Mouse (Mus musculus): ENCODE measurements around the gene Ugt1a9. TPM values are rescaled to one million over a fixed set of nuclear protein-coding genes. Genes with fewer than 3 reads are reported as not detected.

Gene Ugt1a9
- polyA plus RNA-seq, 1 experiment: not detected

- no peak for TF ChIP-seq GATA1 (IDR thresholded peaks at IDR 0.05; ENCODE audit: borderline replicate concordance, low read length)
- no peak for TF ChIP-seq FLI1 (IDR thresholded peaks at IDR 0.05; ENCODE audit: low read length)
- peaks cover 33% of the 10 kb centered on the region for H3K4me1 ChIP-seq
Measured at GRCm38 (mm10) chr1:88262961-88263360, 192.4 kb downstream of the Ugt1a9 start.

GRCm38 (mm10) chr1:88263778-88264177, 193.2 kb downstream of the Ugt1a9 start:
- H3K4me1 ChIP-seq: peaks cover 32% of the 10 kb centered on the region
- H3K4me3 ChIP-seq (replicated peaks): no peak overlapping the region
- H3K9me3 ChIP-seq: no peaks in the 10 kb centered on the region
- H3K36me3 ChIP-seq (replicated peaks; ENCODE audit: low read length): peaks cover 96% of the 10 kb centered on the region
- TF ChIP-seq GATA1 (IDR thresholded peaks at IDR 0.05; ENCODE audit: borderline replicate concordance, low read length) (no peak), FLI1 (IDR thresholded peaks at IDR 0.05; ENCODE audit: low read length) (no peak)
- no peaks in the 10 kb centered on the region for H3K27me3 ChIP-seq (replicated peaks)

More at GRCm38 (mm10) chr1:88262961-88263360, 192.4 kb downstream of the Ugt1a9 start:
- peaks cover 6% of the 10 kb centered on the region for H3K9me3 ChIP-seq
- H3K27me3 ChIP-seq (replicated peaks): no peaks in the 10 kb centered on the region
- no peak overlapping the region for H3K4me3 ChIP-seq (replicated peaks)
- peaks cover 88% of the 10 kb centered on the region for H3K36me3 ChIP-seq (replicated peaks; ENCODE audit: low read length)

- Histone ChIP-seq H3K9me3 (no peaks in the 10 kb centered on the region), H3K27me3 (replicated peaks) (no peaks in the 10 kb centered on the region), H3K36me3 (replicated peaks; ENCODE audit: low read length) (peaks cover 100% of the 10 kb centered on the region), H3K4me1 (peaks cover 27% of the 10 kb centered on the region), H3K4me3 (replicated peaks) (no peak overlapping the region)
- TF ChIP-seq FLI1 (IDR thresholded peaks at IDR 0.05; ENCODE audit: low read length) (no peak), GATA1 (IDR thresholded peaks at IDR 0.05; ENCODE audit: borderline replicate concordance, low read length) (no peak)
Measured at GRCm38 (mm10) chr1:88264237-88264868, 193.8 kb downstream of the Ugt1a9 start.

GRCm38 (mm10) chr1:88264869-88265240, 194.3 kb downstream of the Ugt1a9 start:
- H3K27me3 ChIP-seq (replicated peaks): no peaks in the 10 kb centered on the region
- peaks cover 22% of the 10 kb centered on the region for H3K4me1 ChIP-seq
- H3K36me3 ChIP-seq (replicated peaks; ENCODE audit: low read length): peaks cover 100% of the 10 kb centered on the region
- H3K4me3 ChIP-seq (replicated peaks): no peak overlapping the region
- no peaks in the 10 kb centered on the region for H3K9me3 ChIP-seq
- TF ChIP-seq GATA1 (IDR thresholded peaks at IDR 0.05; ENCODE audit: borderline replicate concordance, low read length) (no peak), FLI1 (IDR thresholded peaks at IDR 0.05; ENCODE audit: low read length) (no peak)

GRCm38 (mm10) chr1:88266123-88266522, 195.5 kb downstream of the Ugt1a9 start:
- peaks cover 15% of the 10 kb centered on the region for H3K4me1 ChIP-seq
- H3K27me3 ChIP-seq (replicated peaks): no peaks in the 10 kb centered on the region
- no peaks in the 10 kb centered on the region; the same call in 1 of the 2 replicates for H3K9me3 ChIP-seq
- peaks cover 96% of the 10 kb centered on the region for H3K36me3 ChIP-seq (replicated peaks; ENCODE audit: low read length)
- TF ChIP-seq FLI1 (IDR thresholded peaks at IDR 0.05; ENCODE audit: low read length) (no peak), GATA1 (IDR thresholded peaks at IDR 0.05; ENCODE audit: borderline replicate concordance, low read length) (no peak)
- no peak overlapping the region for H3K4me3 ChIP-seq (replicated peaks)

GRCm38 (mm10) chr1:88267489-88267888, 196.9 kb downstream of the Ugt1a9 start:
- H3K9me3 ChIP-seq: peaks cover 7% of the 10 kb centered on the region; the same call in 1 of the 2 replicates
- no peak overlapping the region for H3K4me3 ChIP-seq (replicated peaks)
- TF ChIP-seq FLI1 (IDR thresholded peaks at IDR 0.05; ENCODE audit: low read length) (no peak), GATA1 (IDR thresholded peaks at IDR 0.05; ENCODE audit: borderline replicate concordance, low read length) (no peak)
- H3K36me3 ChIP-seq (replicated peaks; ENCODE audit: low read length): peaks cover 96% of the 10 kb centered on the region
- peaks cover 2% of the 10 kb centered on the region for H3K4me1 ChIP-seq
- no peaks in the 10 kb centered on the region for H3K27me3 ChIP-seq (replicated peaks)

- no peak for TF ChIP-seq GATA1 (IDR thresholded peaks at IDR 0.05; ENCODE audit: borderline replicate concordance, low read length)
- TF ChIP-seq FLI1 (IDR thresholded peaks at IDR 0.05; ENCODE audit: low read length): no peak
- H3K4me1 ChIP-seq: peaks cover 4% of the 10 kb centered on the region
- no peak overlapping the region for H3K4me3 ChIP-seq (replicated peaks)
- peaks cover 96% of the 10 kb centered on the region for H3K36me3 ChIP-seq (replicated peaks; ENCODE audit: low read length)
- H3K27me3 ChIP-seq (replicated peaks): no peaks in the 10 kb centered on the region
- peaks cover 7% of the 10 kb centered on the region; the same call in 1 of the 2 replicates for H3K9me3 ChIP-seq
Measured at GRCm38 (mm10) chr1:88268070-88268469, 197.5 kb downstream of the Ugt1a9 start.

Other genes starting within 250 kb of the Ugt1a9 start
- gene Dgkd, start 217.5 kb upstream of the Ugt1a9 start, polyA plus RNA-seq (2012; ENCODE audit: insufficient read depth, low replicate concordance): 10.9 and 24.3 TPM in 2 replicates
- 0.68 and 2.3 TPM in 2 replicates for gene Usp40, start 62.2 kb upstream of the Ugt1a9 start, polyA plus RNA-seq (2012; ENCODE audit: insufficient read depth, low replicate concordance)
- not detected in 2 replicates for gene Ugt1a10, start 15.4 kb upstream of the Ugt1a9 start, polyA plus RNA-seq (2012; ENCODE audit: insufficient read depth, low replicate concordance)
- not detected in 2 replicates for gene Ugt1a8, start 17.0 kb downstream of the Ugt1a9 start, polyA plus RNA-seq (2012; ENCODE audit: insufficient read depth, low replicate concordance)
- gene Ugt1a7c, start 24.3 kb downstream of the Ugt1a9 start, polyA plus RNA-seq (2012; ENCODE audit: insufficient read depth, low replicate concordance): 11.0 TPM in 1 of 2 replicates, not detected in the other
- gene Ugt1a6b, start 32.5 kb downstream of the Ugt1a9 start, polyA plus RNA-seq (2012; ENCODE audit: insufficient read depth, low replicate concordance): not detected in 2 replicates
- gene Ugt1a6a, start 64.0 kb downstream of the Ugt1a9 start, polyA plus RNA-seq (2012; ENCODE audit: insufficient read depth, low replicate concordance): not detected in 2 replicates
- gene Ugt1a5, start 95.2 kb downstream of the Ugt1a9 start, polyA plus RNA-seq (2012; ENCODE audit: insufficient read depth, low replicate concordance): 0.04 TPM in 1 of 2 replicates, not detected in the other
- gene Ugt1a2, start 129.8 kb downstream of the Ugt1a9 start, polyA plus RNA-seq (2012; ENCODE audit: insufficient read depth, low replicate concordance): not detected in 2 replicates
- not detected in 2 replicates for gene Dnajb3, start 135.0 kb downstream of the Ugt1a9 start, polyA plus RNA-seq (2012; ENCODE audit: insufficient read depth, low replicate concordance)
- not detected in 2 replicates for gene Ugt1a1, start 141.2 kb downstream of the Ugt1a9 start, polyA plus RNA-seq (2012; ENCODE audit: insufficient read depth, low replicate concordance)
- not detected in 2 replicates for gene Mroh2a, start 156.2 kb downstream of the Ugt1a9 start, polyA plus RNA-seq (2012; ENCODE audit: insufficient read depth, low replicate concordance)
- 2.4 and 4.0 TPM in 2 replicates for gene Hjurp, start 206.8 kb downstream of the Ugt1a9 start, polyA plus RNA-seq (2012; ENCODE audit: insufficient read depth, low replicate concordance)
- not detected in 2 replicates for gene Trpm8, start 206.9 kb downstream of the Ugt1a9 start, polyA plus RNA-seq (2012; ENCODE audit: insufficient read depth, low replicate concordance)